Mouse (Mus musculus): ENCODE data around the gene Srgap2.

The Srgap2 gene

GRCm38 (mm10) chr1:131423061-131423460 lies 104.1 kb downstream of the Srgap2 start:
- ATAC-seq (ENCODE audit: insufficient number of reproducible peaks, low FRiP score, low TSS enrichment) = no peak

- no peak for ATAC-seq (ENCODE audit: insufficient number of reproducible peaks, low FRiP score, low TSS enrichment)
Observed at GRCm38 (mm10) chr1:131421113-131421512, 106.0 kb downstream of the Srgap2 start.

DNA sequence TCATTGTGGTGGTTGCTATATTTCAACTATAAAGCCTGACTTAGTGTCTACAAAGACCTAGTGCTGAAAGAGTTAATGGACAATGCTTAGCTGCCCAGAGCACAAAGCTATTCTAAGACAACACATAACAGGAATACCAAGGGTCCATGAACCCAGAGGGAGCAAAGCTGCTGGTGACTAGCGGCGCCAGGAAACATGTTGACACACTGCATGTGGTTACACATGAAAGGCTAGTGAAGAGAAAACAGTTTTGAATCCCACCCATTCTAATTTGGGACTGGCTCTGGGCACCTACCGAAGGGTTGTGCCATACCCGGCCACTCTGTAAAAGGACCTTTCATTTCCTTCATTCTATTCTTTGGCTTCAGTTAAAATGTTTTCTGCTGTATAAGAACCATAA lies 106.5 kb downstream of the Srgap2 start:
- ATAC-seq (ENCODE audit: insufficient number of reproducible peaks, low FRiP score, low TSS enrichment) = no peak

GRCm38 (mm10) chr1:131419307-131419706 lies 107.8 kb downstream of the Srgap2 start:
- ATAC-seq (ENCODE audit: insufficient number of reproducible peaks, low FRiP score, low TSS enrichment) = no peak

GRCm38 (mm10) chr1:131417821-131418660 lies 109.1 kb downstream of the Srgap2 start:
- ATAC-seq (ENCODE audit: insufficient number of reproducible peaks, low FRiP score, low TSS enrichment) = no peak

DNA sequence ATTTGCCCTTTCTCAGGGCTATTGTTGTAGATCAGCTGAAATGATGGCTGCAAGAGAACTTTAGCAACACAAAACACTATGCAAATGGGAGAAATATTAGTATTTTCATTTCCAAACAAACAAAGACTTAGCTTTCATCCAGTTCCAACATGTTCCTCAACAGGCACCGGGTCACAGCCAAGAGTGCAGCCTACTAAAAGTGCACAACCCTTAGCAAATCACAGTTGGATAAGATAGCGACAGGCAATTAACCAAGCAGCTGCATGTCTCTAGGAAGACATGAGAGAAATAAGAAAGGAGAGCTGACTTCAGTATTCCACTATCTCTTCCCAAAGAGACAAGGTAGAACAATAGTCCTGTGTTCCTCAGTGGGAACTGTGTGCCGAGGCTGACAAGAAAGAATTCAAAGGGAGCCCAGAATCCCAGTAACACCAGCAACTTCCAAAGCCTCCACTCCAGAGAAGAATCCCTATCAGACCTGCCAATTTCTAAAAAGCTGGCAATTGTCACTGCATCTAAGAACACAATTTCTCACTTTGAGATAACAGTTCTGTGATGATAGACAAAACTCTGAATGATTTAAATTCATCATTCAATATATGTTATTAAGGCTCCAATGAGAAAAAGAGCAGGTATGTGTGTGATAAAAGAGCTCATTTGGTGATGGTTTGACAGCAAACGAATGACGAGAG lies 109.9 kb downstream of the Srgap2 start:
- ATAC-seq (ENCODE audit: insufficient number of reproducible peaks, low FRiP score, low TSS enrichment) = no peak

GRCm38 (mm10) chr1:131403567-131403966 lies 123.6 kb downstream of the Srgap2 start:
- no peak; the same call in 1 of the 2 replicates for ATAC-seq (ENCODE audit: insufficient number of reproducible peaks, low FRiP score, low TSS enrichment)

- no peak for ATAC-seq (ENCODE audit: insufficient number of reproducible peaks, low FRiP score, low TSS enrichment)
Observed at GRCm38 (mm10) chr1:131400844-131401243, 126.3 kb downstream of the Srgap2 start.

GRCm38 (mm10) chr1:131398181-131398580 lies 129.0 kb downstream of the Srgap2 start:
- no peak for ATAC-seq (ENCODE audit: insufficient number of reproducible peaks, low FRiP score, low TSS enrichment)

GRCm38 (mm10) chr1:131384406-131384805 lies 142.7 kb downstream of the Srgap2 start:
- ATAC-seq (ENCODE audit: insufficient number of reproducible peaks, low FRiP score, low TSS enrichment) = peak; percentile 61

DNA sequence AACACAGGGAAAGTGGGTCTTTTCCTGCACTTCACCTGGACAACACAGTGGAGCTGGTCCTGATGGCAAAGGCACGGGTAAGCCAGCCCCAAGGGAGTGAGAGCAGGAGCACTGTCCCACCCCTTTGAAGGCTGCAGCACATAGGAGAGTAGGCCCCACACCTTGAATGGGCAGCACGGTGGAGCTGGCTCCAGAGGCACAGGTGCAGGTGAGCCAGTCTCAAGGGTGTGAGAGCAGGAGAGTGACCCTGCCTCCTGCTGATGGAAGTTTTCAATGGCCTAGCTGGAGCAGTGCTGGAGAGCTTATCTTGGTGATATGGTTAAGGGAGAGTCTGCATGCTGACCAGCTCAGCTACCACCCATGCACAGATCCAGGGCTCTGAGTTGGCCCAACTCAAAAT lies 145.0 kb downstream of the Srgap2 start:
- no peak for ATAC-seq (ENCODE audit: insufficient number of reproducible peaks, low FRiP score, low TSS enrichment)

GRCm38 (mm10) chr1:131380254-131380653 lies 146.9 kb downstream of the Srgap2 start:
- ATAC-seq (ENCODE audit: insufficient number of reproducible peaks, low FRiP score, low TSS enrichment) = no peak

DNA sequence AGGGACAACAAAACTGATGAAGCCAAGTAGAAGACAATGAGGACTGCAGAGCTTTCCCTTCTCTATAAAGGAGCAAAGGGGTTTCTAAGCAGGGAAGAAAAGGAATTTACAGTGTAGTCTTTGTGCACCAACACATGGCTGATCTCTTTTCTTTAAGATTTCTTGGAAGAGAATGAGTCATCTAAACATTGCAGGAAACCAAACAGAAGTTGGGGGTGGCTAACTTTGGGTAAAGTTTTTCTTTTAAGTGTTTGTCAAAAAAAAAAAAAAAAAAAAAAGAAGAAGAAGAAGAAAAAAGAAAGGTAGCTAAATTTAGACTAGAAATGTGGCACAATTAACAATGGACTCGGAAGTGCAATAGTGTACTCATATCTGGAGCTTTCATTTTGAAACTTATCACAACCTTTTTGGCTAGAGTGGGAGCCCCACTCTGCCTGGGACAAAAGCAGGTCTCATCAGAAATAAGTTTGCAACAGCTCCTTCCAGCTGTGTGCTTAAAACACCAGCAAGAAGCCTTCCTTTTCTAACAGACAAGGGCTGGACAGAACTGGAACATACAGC lies 148.2 kb downstream of the Srgap2 start:
- ATAC-seq (ENCODE audit: insufficient number of reproducible peaks, low FRiP score, low TSS enrichment) = no peak

- ATAC-seq (ENCODE audit: insufficient number of reproducible peaks, low FRiP score, low TSS enrichment) = no peak
Observed at GRCm38 (mm10) chr1:131378081-131378913, 148.9 kb downstream of the Srgap2 start.

- ATAC-seq (ENCODE audit: insufficient number of reproducible peaks, low FRiP score, low TSS enrichment) = no peak
Observed at GRCm38 (mm10) chr1:131365832-131366231, 161.3 kb downstream of the Srgap2 start.

- ATAC-seq (ENCODE audit: insufficient number of reproducible peaks, low FRiP score, low TSS enrichment) = no peak
Observed at GRCm38 (mm10) chr1:131364432-131364831, 162.7 kb downstream of the Srgap2 start.

DNA sequence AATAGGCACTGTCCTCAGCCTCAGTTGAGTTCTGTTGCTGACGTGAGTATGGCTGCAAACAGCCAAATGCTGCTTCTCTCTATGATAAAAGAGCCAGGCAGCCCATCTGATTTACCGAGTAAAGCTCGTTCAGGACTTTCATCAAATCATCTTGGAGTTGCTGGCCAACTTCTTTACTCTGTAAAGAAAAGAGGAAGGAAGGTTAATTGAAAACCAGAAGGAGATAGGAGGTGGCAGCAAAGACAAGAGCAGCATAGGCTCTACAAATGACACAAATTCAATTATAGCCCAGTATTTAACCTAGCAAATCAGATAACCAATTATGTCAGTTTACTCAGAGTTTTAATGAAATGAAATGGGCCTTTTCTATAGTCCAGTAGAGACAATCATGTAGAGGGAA lies 163.3 kb downstream of the Srgap2 start:
- ATAC-seq (ENCODE audit: insufficient number of reproducible peaks, low FRiP score, low TSS enrichment) = no peak

- ATAC-seq (ENCODE audit: insufficient number of reproducible peaks, low FRiP score, low TSS enrichment) = no peak; the same call in 1 of the 2 replicates
Observed at GRCm38 (mm10) chr1:131362089-131362488, 165.1 kb downstream of the Srgap2 start.

DNA sequence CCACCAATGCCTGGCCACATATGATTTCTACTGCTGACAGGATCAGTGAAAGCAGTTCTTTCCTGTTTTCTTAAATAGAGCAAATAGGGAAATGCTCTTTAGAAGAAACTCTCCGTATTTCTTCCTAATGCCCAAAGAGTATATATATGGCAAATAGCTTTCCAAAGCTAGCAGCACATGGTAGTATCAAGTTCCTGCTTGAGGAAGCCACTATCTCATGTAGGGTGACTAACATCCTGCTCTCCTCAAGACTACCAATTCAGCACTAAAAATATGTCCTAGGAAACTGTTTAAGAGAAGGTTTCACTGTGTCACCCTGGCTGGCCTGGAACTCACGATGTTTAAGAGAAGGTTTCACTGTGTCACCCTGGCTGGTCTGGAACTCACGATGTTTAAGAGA lies 166.4 kb downstream of the Srgap2 start:
- no peak for ATAC-seq (ENCODE audit: insufficient number of reproducible peaks, low FRiP score, low TSS enrichment)

GRCm38 (mm10) chr1:131359609-131360008 lies 167.5 kb downstream of the Srgap2 start:
- no peak for ATAC-seq (ENCODE audit: insufficient number of reproducible peaks, low FRiP score, low TSS enrichment)
